Mouse (Mus musculus): ENCODE results near the gene Mrpl33. TPM values are rescaled to one million over a fixed set of nuclear protein-coding genes. Genes with fewer than 3 reads are reported as not detected.

Gene Mrpl33
- polyA plus RNA-seq, 1 experiment from 2014 or later, result 459 TPM

GRCm38 (mm10) chr5:31644272-31644671, 47.5 kb downstream of the Mrpl33 start:
- no peak for ATAC-seq (replicated peaks; ENCODE audit: insufficient number of reproducible peaks, insufficient read depth, low FRiP score, low read depth)
- Histone ChIP-seq H3K9ac (no peak overlapping the region), H3K27ac (peak overlapping the region; percentile 88), H3K9me3 (replicated peaks) (no peaks in the 10 kb centered on the region), H3K36me3 (no peaks in the 10 kb centered on the region), H3K4me3 (no peak overlapping the region), H3K4me2 (no peak overlapping the region), H3K4me1 (replicated peaks) (peaks cover 15% of the 10 kb centered on the region), H3K27me3 (no peaks in the 10 kb centered on the region)
- WGBS, result 58% methylated on average over 4 of the region's 4 CpGs

GRCm38 (mm10) chr5:31644847-31645246, 48.1 kb downstream of the Mrpl33 start:
- Histone ChIP-seq H3K27ac (peak overlapping the region; percentile 88), H3K27me3 (no peaks in the 10 kb centered on the region), H3K4me2 (no peak overlapping the region), H3K36me3 (no peaks in the 10 kb centered on the region), H3K4me1 (replicated peaks) (peaks cover 15% of the 10 kb centered on the region), H3K9ac (no peak overlapping the region), H3K4me3 (no peak overlapping the region), H3K9me3 (replicated peaks) (no peaks in the 10 kb centered on the region)
- 49% methylated on average over 6 of the region's 6 CpGs for WGBS
- ATAC-seq (replicated peaks; ENCODE audit: insufficient number of reproducible peaks, insufficient read depth, low FRiP score, low read depth), result peak; percentile 79

DNA sequence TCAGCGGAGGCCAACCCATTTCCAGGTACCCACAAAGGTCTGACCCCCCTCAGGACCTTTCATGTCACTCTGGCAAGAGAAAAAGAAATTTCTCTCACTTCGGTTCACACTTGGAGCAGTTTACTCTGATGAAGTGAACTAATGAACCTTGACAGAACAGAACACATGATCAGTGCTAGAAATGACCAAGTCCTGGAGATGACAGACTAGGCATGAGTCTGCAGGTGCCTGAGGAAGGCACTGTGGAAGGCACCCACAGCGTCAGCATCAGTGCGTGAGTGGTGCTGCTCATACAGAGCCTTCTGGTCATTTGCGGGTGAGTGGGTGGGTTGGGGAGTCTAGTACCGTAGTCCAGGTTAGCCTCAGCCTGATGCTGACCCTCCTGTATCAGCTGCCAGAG, 49.1 kb downstream of the Mrpl33 start:
- H3K4me3 ChIP-seq, result no peak overlapping the region
- H3K9me3 ChIP-seq (replicated peaks), result no peaks in the 10 kb centered on the region
- no peak overlapping the region for H3K9ac ChIP-seq
- ATAC-seq (replicated peaks; ENCODE audit: insufficient number of reproducible peaks, insufficient read depth, low FRiP score, low read depth), result no peak
- 84% methylated on average over 6 of the region's 6 CpGs for WGBS
- H3K27ac ChIP-seq, result peak overlapping the region; percentile 88
- H3K4me1 ChIP-seq (replicated peaks), result peaks cover 15% of the 10 kb centered on the region
- H3K36me3 ChIP-seq, result no peaks in the 10 kb centered on the region
- H3K27me3 ChIP-seq, result no peaks in the 10 kb centered on the region
- H3K4me2 ChIP-seq, result no peak overlapping the region

- ATAC-seq (replicated peaks; ENCODE audit: insufficient number of reproducible peaks, insufficient read depth, low FRiP score, low read depth), result no peak
- no peak overlapping the region for H3K27ac ChIP-seq
- H3K27me3 ChIP-seq, result no peaks in the 10 kb centered on the region
- no peaks in the 10 kb centered on the region for H3K9me3 ChIP-seq (replicated peaks)
- H3K4me2 ChIP-seq, result no peak overlapping the region
- no peak overlapping the region for H3K9ac ChIP-seq
- H3K36me3 ChIP-seq, result no peaks in the 10 kb centered on the region
- WGBS, result 69% methylated on average over 6 of the region's 6 CpGs
- H3K4me1 ChIP-seq (replicated peaks), result peaks cover 15% of the 10 kb centered on the region
- H3K4me3 ChIP-seq, result no peak overlapping the region
Measured at GRCm38 (mm10) chr5:31646574-31646973, 49.8 kb downstream of the Mrpl33 start.

- no peak overlapping the region for H3K27ac ChIP-seq
- 67% methylated on average over 2 of the region's 2 CpGs for WGBS
- H3K27me3 ChIP-seq, result no peaks in the 10 kb centered on the region
- H3K9me3 ChIP-seq (replicated peaks), result no peaks in the 10 kb centered on the region
- ATAC-seq (replicated peaks; ENCODE audit: insufficient number of reproducible peaks, insufficient read depth, low FRiP score, low read depth), result no peak
- no peak overlapping the region for H3K4me2 ChIP-seq
- no peak overlapping the region for H3K9ac ChIP-seq
- no peaks in the 10 kb centered on the region for H3K36me3 ChIP-seq
- no peak overlapping the region for H3K4me3 ChIP-seq
- H3K4me1 ChIP-seq (replicated peaks), result peaks cover 15% of the 10 kb centered on the region
Measured at GRCm38 (mm10) chr5:31647327-31647726, 50.6 kb downstream of the Mrpl33 start.

GRCm38 (mm10) chr5:31650518-31651288, 54.0 kb downstream of the Mrpl33 start:
- WGBS, result 86% methylated on average over 2 of the region's 2 CpGs
- Histone ChIP-seq H3K9ac (no peak overlapping the region), H3K4me1 (replicated peaks) (no peaks in the 10 kb centered on the region), H3K36me3 (no peaks in the 10 kb centered on the region), H3K9me3 (replicated peaks) (no peaks in the 10 kb centered on the region), H3K27ac (no peak overlapping the region), H3K4me2 (no peak overlapping the region), H3K4me3 (no peak overlapping the region), H3K27me3 (no peaks in the 10 kb centered on the region)
- ATAC-seq (replicated peaks; ENCODE audit: insufficient number of reproducible peaks, insufficient read depth, low FRiP score, low read depth), result no peak

DNA sequence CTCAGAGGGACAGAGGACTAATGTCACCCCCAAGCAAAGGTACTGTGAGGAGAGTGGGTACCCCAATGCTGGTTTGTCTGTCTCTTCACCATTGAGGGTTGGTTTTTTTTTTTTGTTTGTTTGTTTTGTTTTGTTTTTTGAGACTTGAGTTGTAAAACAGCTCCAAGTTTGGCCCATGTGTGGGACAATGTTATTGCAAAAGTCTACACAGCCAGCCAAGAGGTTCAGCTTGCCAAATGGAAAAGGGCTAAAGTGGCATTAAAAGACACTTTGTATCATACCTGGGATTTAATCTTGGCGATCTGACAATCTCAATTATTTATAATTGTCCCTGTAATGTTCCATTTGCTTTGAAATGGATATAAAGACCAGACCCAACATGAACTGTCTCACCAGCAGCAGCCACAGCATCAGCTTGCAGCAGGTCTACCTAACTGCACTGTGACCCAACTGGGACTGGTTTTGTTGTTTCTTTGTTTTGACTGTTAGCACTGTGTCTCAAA, 59.0 kb downstream of the Mrpl33 start:
- Histone ChIP-seq H3K9ac (no peak overlapping the region), H3K27me3 (no peaks in the 10 kb centered on the region), H3K4me3 (no peak overlapping the region), H3K36me3 (no peaks in the 10 kb centered on the region), H3K27ac (no peak overlapping the region), H3K4me2 (no peak overlapping the region), H3K9me3 (replicated peaks) (no peaks in the 10 kb centered on the region), H3K4me1 (replicated peaks) (no peaks in the 10 kb centered on the region)
- WGBS, result 76% methylated on average over 1 of the region's 1 CpGs
- ATAC-seq (replicated peaks; ENCODE audit: insufficient number of reproducible peaks, insufficient read depth, low FRiP score, low read depth), result no peak

- Histone ChIP-seq H3K9ac (no peak overlapping the region), H3K9me3 (replicated peaks) (no peaks in the 10 kb centered on the region), H3K4me2 (no peak overlapping the region), H3K4me3 (no peak overlapping the region), H3K36me3 (no peaks in the 10 kb centered on the region), H3K4me1 (replicated peaks) (peaks cover 10% of the 10 kb centered on the region; the same call in 1 of the 2 replicates), H3K27me3 (no peaks in the 10 kb centered on the region), H3K27ac (no peak overlapping the region)
- ATAC-seq (replicated peaks; ENCODE audit: insufficient number of reproducible peaks, insufficient read depth, low FRiP score, low read depth), result no peak
- WGBS, result 23% methylated on average over 1 of the region's 1 CpGs
Measured at GRCm38 (mm10) chr5:31666176-31666575, 69.4 kb downstream of the Mrpl33 start.

GRCm38 (mm10) chr5:31668325-31668968, 71.7 kb downstream of the Mrpl33 start:
- no peak for ATAC-seq (replicated peaks; ENCODE audit: insufficient number of reproducible peaks, insufficient read depth, low FRiP score, low read depth)
- H3K27ac ChIP-seq, result no peak overlapping the region

DNA sequence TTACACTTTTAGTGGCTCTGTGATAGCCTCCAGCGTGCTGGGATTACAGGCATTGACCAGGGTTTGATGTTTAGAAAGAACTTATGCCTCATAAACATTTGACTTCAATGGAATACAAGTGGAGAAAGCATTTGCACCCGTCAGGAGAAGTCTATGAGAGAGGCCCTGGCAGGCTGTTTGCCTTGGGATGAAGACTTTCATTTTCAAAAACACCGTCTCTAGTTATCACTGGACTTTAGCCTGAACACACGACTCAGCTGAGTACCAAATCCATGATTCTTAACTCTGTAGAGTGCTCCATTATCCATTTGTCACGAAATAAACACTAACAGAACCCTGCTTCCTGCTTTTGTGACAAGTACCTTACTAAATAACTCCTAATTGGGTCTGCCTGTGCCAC, 73.2 kb downstream of the Mrpl33 start:
- no peak overlapping the region for H3K9ac ChIP-seq
- 47% methylated on average over 5 of the region's 5 CpGs for WGBS
- ATAC-seq (replicated peaks; ENCODE audit: insufficient number of reproducible peaks, insufficient read depth, low FRiP score, low read depth), result no peak

More at GRCm38 (mm10) chr5:31668325-31668968, 71.7 kb downstream of the Mrpl33 start:
- Histone ChIP-seq H3K9ac (no peak overlapping the region), H3K36me3 (no peaks in the 10 kb centered on the region), H3K9me3 (replicated peaks) (no peaks in the 10 kb centered on the region), H3K4me2 (no peak overlapping the region), H3K4me3 (no peak overlapping the region), H3K27me3 (no peaks in the 10 kb centered on the region), H3K4me1 (replicated peaks) (peaks cover 11% of the 10 kb centered on the region; the same call in 1 of the 2 replicates)
- WGBS, result 81% methylated on average over 13 of the region's 13 CpGs

DNA sequence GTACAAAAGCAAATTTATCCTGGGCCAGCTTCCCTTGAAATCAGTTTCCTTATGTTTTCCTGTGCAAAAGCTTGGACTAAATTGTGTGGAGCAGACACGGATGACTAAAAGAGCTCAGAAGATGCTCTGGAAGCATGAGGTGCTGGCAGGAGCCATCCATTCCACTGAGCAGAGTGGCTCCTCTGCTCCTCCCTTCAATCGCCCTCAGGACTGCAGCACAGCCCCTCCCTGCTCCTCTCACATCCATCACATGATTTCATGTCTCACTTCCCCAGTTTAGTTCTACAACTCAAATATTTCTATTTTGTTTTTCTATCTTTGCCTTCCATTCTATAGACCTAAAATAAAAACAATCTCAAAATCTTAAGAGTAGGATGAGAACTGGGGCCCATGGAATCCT, 74.4 kb downstream of the Mrpl33 start:
- WGBS, result 62% methylated on average over 2 of the region's 2 CpGs
- H3K4me2 ChIP-seq, result no peak overlapping the region
- no peaks in the 10 kb centered on the region for H3K27me3 ChIP-seq
- H3K9me3 ChIP-seq (replicated peaks), result no peaks in the 10 kb centered on the region
- H3K4me1 ChIP-seq (replicated peaks), result peaks cover 15% of the 10 kb centered on the region; the same call in 1 of the 2 replicates
- no peaks in the 10 kb centered on the region for H3K36me3 ChIP-seq
- ATAC-seq (replicated peaks; ENCODE audit: insufficient number of reproducible peaks, insufficient read depth, low FRiP score, low read depth), result no peak
- no peak overlapping the region for H3K9ac ChIP-seq
- H3K4me3 ChIP-seq, result no peak overlapping the region
- no peak overlapping the region for H3K27ac ChIP-seq

More for the DNA sequence above, 73.2 kb downstream of the Mrpl33 start:
- Histone ChIP-seq H3K4me3 (no peak overlapping the region), H3K27me3 (no peaks in the 10 kb centered on the region), H3K4me1 (replicated peaks) (peaks cover 16% of the 10 kb centered on the region; the same call in 1 of the 2 replicates), H3K4me2 (no peak overlapping the region), H3K36me3 (no peaks in the 10 kb centered on the region), H3K27ac (no peak overlapping the region), H3K9me3 (replicated peaks) (no peaks in the 10 kb centered on the region)
